Mouse (Mus musculus) lung, adult 18-20 months (tissue): Measurements from ENCODE around the gene Btbd16.

ENCODE experiments used
- DNase-seq, 2 experiments: peaks; one replicate each; pipeline ENCODE4 v3.0.0; 2022; ENCODE audit warnings: mixed read lengths in 2 of 2

Btbd16 gene

DNA sequence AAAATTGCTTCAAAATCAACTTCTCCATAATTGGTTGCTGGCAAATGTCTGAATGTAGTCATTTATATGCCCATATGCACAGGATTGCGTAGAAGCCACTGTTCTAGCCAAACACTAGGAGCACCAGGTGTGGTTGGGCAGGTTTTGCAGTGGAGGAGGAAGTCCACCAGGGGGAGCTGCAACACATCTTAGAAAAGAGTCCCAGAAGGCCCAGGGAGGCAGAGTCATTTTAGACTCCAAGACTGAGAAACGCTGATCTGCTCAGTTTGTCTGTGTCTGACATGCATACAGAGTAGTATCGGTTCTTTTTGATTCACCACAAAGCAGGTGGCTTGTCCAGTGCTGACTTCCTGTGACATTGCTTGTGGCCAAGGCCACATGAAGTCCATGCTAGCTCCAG is 3.2 kb upstream of the Btbd16 start:
- DNase-seq = peak; percentile 74 to 82

DNA sequence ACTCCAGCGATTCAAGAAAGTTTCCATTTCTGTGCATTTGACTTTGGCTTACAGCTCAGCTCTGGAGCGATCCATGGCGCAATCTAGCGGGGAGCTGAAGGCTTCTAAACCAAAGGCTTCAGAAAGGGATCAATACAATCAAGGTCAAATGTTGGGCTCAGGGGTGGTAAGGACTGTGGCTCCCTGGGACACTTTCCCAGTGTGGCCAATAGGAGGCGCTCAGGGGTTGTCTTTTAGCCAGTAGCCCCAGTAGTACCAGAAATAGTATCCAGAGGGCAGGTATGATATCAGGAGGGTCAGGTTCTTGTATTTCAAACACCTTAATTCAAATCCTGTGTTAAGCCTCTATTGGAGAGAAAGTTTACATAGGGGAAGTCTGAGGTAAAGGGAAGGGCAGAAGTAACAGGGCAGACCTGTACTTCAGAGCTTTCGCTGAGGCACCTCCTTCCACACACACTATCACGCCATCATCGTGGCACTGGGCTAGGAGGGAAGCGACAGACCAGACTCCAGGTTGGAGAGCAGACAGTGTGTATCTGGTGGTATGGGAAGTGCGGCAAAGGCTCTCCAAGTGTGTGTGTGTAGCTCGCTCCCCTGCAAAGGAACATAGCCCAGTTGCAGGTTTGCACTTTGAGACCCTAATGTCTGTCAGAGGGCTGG is 568 bp upstream of the Btbd16 start:
- peak; percentile 32 to 46 for DNase-seq

DNA sequence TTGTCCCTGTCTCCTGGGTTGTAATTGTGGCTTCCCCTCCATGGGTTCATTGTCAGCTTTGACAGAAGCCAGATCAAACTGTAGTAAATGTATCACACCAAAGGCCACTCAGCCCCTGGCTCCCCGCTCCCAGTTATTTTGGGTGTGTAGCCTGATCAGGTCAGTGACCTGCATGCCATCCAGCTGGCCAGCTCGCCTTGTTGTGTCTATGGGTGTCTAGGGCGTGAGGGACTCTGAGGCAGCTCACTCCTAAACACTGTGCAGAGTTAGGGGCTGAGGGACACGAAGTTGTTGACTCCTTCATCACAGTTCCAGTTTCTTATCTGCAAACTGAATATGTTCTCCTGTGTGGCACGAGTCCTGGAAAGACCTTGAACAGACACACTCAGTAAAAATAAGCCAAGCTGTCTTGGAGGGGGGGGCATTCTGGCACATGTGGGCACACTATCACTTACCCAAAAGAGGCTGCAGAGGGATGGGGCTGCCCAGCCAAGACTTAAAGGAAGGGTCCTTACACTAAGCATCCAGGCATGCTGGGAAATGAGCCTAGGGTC is 7.1 kb downstream of the Btbd16 start:
- no peak for DNase-seq

DNA sequence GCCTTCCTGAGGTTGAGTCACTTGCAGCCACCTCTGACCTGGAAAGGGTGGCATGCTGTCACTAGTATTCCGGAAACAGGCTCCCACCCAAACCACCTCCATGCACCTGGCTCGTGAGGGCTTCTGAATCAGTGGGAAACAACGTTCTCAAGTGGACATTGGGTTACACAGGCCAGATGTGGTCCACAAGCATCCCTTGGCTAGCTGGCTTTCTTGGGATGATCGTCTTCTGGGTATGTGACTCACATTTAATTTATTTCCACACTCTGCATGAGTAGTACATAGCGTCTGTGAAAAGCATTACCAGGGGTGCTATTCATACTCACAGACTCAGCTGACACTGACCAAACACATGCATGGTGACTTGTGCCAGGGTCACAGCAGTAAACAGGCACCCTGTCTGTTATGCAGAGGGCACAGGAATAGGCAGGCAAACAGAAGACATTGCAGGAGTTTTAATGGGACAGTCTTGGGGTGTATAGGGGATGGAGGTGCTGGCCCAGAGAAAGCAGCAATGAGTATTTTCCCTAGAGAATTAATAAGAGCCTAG is 8.7 kb downstream of the Btbd16 start:
- DNase-seq = no peak

DNA sequence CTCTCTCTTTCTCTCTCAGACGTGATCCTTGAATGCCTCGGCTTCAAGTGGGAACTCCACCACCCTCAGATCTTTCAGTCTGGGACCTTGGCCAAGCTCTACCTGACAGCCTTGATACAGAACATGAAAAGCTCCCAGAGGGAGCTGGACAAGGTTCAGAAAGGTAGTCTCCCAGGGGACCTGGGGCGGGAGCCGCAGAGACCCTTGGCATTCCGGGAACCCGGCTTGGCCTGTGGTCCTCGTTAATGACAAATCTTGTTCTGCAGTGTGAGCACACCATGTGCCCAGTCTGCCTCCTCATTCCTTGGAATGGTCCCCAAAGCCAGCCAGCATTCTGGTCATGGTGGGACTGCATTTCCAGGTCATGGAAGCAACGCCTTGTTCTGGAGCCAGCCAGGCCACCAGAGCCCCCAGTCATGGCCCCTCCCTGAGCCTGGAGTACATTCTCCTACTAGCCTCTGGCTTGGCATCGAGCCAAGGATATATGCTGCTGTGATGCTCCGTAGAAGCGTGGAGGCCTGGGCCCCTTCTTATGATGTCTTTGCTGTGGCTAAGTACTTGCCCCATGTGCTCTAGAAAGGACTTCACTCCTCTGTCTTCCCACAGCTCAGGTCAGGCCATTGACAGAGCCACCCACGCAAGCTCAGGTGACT is 12.2 kb downstream of the Btbd16 start:
- DNase-seq = peak in 1 of 2 experiments; percentile 23

DNA sequence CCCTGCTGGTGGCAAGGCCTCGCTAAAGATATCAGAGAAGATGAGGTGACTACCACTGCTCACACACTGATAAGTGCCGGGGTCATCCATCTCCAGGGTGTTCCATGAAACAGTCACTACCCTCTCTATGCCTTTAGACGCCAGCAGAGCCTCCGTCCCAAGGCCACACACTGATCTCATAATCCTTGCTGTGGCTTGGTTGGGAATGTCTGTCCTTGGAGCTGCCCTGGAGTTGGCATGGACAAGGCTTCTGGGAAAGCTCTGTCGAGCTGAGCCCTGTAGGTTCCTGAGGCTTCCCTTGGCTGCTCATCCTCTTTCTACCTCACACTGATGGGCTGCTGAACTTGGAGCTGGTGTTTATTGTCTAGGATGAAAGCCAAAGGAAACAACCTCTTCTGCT is 12.8 kb downstream of the Btbd16 start:
- no peak for DNase-seq

DNA sequence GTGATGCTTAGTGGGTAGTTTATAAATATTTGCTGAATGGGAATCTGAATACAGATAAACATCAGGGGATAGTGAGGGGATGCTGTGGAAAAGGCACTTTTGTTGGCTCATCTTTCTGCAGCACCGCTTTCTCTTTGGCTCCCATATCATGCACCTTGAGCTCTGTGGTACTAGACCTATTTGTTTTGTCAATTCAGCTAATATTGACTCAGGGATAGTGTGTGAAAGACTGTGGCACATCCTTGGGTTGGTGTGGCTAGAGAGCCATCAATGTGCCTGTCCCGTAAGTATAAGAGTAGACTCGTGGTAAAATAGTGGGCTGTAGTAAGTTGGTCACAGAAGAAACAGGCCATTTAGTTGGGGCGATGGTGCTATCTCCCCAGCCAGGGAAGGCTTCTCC is 13.7 kb downstream of the Btbd16 start:
- DNase-seq = no peak

DNA sequence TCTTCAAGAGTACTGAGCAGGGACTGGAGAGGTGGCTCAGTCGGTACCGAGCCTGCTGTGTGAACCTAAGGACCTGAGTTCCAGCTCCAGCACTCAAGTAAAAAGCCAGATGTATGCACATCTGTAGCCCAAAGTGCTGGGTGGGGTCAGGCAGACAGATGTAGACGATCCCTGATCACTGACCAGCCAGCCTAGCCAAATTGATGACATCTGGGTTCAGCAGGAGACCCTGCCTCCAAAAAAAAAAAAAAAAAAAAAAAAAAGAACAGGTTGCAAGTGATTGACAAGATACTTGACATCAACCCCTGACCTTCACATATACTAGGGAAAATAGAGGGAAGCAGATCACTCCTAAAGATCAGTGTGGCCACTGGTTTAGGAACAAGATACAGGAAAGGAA is 15.1 kb downstream of the Btbd16 start:
- no peak for DNase-seq

DNA sequence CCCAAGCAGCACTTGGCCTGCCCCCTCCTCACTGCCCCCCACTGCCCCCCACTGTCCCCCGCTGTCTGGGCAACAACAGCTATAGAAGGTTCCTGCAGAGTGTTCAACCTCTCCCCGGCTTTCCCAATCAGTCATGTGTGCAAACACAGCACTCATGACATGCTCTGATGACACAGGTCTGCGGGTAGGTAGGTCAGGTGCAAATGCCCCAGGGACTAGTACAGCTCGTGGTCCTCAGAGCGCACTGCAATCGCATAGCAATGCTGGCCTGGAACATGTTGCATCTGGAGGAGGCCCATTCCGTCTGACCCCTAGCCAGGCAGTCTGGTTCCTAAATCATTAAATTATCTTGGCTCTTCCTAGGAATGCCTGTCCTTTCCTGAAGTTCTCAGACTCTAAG is 15.6 kb downstream of the Btbd16 start:
- no peak for DNase-seq

DNA sequence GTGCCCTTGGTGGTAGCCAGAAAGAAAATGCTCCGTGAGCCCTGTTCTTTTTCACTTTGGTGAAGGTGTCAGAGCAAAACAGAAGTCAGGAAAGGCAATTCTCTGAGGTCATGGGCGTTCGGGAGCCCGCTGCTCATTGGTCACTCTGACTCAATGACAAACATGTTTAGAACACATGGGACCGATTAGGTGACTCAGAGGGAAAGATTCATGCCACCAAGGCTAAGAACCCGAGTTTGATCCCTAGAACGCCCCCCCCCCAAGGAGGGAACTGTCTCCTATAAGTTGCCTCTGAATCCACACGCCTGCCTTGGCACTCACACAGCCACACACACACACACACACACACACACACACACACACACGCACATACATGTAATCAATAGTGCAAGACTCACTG is 19.8 kb downstream of the Btbd16 start:
- no peak for DNase-seq

DNA sequence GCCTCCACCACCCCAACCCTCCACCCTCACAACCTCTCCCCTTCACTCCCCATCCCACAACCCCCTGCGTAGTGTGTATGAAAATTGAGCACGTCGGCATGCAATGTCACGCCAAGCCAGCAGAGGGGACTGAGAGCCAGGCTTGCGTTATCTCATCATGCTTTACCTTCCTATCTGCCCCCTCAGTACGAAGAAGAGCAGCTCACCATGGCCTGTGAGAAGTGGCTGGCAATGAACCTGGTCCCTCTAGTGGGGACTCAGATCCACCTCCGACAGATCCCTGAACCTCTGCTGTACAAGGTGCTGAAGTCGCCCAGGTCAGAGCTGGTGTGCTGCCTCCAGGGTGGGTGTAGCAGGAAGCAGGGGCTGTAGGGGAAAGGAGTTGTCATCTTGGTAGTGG is 22.9 kb downstream of the Btbd16 start:
- DNase-seq = no peak

DNA sequence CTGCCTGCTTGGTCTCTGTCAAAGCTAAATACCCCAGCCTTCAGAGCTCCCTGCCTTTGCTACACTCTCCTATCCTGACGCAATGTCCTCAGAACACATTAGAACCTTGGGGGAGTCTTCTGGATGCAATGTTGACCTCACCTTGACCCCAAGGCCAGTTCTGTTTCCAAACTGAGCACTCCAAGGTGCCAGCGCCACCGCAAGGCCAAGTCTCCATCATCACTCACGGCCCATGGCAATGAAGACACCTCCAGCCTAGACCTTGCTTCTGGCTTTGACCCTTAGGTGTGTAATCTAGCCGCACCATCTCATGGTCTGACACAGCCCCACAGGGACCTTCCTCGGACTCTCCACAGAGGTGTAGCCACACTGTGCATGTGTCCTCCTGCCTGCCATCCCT is 23.7 kb downstream of the Btbd16 start:
- no peak for DNase-seq

DNA sequence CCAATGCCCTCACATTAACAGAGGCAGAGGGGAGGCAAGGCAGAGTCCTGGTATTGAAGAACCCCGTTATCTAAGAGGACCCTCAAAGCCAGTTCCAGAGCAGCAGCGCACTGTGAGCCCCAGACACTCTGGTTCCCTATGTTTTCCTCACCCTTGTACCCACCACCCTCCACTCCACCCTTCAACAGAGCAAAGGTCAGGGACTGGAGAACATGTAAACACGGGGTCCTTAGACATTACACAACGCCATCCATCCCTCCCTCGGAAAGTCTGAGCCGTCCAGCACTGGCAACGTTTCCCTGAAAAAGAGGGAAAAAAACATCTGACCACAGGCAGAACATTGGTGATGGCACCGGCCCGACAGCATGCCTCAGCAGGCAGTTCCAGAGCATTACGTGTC is 25.5 kb downstream of the Btbd16 start:
- no peak for DNase-seq

DNA sequence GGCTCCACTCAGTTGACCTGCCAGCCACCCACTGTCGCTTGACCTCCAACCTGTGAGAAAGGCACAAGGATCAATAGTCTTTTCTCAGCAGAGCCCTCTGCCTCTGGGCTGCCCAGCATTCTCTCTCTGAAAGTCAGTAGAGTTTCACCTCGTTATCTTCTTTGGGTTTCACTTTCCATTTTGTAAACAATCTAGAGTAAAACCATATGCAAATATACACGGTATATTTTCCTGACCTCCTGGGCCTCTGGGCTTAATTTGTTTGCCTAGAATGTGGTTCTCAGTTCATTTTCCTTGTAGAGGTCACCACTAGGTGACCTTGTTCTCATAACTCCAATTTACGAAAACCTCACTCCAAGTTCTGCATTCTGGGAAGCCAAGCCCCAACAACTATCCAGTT is 26.8 kb downstream of the Btbd16 start:
- DNase-seq = no peak

DNA sequence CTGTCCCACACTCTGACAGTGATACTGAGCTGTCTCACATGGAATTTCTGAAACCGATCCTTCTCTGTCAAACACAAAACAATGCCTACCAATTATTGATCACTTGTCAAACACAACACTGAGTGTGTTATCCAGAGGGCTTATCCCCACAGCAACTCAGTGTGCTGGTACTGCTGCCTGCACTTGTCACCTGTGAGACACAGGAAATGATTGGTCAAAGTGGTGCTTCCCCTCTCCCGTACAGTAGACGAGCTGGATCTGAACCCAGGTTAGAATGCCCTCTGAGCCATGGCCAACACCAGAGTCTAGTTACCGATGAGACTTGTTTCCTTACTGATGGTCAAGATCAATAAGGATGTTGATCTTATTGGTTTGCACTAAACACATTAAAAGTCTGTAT is 27.9 kb downstream of the Btbd16 start:
- DNase-seq = no peak

DNA sequence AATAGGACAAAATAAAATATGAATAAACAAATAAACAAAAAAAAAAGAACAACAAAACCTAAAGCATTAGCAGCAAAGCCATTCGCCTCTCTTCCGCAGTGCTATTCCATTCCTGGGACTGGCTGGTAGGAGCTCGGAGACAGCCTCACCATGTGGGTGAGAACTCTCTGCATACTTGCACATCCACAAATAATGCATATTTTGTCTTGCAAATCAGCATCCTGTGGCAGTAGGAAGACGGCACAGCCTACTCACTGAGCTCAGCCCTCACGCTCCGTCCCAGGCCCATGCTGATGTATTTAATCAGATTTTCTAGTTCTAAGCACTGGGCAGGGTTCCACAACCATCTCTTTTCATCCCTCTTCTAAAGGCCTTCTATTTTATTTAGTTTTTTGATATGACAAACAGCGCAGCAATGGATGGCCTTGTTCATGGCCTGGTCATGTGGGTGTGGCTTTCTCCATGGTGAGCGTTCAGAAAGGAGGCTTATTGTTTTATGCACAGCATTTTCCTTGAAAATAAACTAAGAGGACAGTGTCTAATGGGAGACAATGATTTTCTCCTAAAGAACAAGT is 29.5 kb downstream of the Btbd16 start:
- DNase-seq = no peak

DNA sequence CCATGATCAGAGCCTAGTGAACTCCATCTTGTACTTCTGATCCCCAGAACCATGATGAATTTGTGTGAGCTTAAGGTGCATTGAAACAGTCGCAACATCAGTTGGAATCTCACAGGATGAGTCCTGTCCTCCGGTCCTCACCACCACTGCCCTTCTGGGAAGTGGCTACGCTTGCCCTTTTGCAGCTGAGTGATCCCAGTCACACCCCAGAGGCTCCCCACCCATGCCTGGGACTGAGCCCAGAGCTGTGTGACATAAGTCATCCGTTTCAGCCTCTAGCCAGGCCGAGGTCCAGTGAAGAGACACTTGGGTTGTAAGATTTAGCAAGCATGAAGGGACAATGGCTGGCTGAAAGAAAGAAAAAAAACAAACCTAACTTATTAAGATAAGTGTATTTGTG is 31.1 kb downstream of the Btbd16 start:
- DNase-seq = no peak

DNA sequence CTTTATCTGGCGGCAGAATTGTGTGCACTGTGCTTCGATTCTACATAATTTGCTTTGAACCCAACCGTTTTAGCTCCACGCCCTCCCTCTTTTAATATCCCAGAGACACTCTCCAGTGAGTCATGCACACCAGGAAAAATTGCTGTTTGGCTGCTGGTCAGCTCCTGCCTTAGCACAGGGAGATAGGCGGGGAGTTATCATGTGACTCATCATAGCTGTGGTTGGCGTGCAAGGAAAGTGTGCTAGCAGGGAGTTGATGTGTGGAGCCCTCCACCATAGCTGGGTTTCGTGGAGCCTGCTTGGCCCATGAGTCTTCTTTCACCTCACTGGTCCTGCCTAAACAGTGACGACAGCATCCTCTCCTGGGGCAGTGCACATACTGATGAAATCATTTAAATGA is 33.9 kb downstream of the Btbd16 start:
- DNase-seq = peak; percentile 43 to 54

DNA sequence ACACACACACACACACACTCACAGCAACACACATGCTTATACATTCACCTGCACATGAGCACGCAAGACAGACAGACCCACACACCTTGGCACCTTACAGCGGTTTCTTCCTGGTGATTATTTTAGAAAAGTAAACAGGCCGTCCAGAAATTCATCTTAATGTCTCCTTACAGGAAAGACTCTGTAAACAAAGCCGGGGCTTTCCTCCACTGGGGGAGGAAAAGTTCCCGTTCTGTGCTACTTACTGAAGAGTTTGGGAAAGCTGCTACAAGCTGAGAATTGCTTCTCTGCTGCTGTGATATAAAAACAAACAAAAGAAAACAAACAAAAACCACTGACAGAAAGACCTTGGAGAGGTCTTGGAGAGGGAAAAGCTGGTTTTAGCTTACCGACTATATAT is 34.8 kb downstream of the Btbd16 start:
- peak in 1 of 2 experiments; percentile 41 for DNase-seq

DNA sequence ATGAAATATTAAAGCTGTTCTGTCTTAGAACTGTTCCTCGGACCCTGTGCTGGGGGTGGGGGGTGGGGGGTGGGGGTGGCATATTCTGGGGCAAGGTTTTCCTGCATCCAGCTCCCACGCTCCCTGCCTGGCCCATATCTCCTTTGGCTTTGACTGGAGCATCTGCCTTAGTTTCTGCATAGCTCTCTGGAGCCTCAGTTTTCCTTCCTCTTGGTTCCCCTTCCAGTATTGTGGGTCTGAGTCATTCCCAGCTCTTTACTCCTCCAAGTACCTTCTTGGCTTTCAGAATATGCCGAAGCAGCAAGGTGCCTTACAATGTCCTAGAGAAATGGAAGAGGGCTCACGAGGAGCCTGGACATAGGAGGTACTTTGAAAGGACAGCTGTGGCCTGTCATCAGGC is 36.4 kb downstream of the Btbd16 start:
- DNase-seq = no peak

DNA sequence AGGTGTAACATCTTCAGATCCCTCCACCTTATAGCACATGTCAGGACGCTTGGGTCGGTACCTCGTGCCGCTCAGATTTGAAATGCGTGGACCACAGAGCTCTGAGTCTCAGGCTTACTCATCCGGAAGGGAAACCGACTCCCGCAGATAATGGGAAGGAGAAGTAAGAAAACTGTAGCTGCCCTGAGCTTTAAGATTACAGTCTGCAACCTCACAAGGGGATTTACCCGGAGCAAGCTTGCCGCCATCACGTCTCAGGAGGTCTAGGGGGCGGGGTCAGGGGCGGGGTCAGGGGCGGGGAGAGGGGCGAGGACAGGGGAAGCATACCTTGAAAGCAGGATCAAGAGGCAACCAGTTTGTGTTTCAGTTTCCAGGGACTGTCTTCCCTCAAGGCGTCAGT is 38.5 kb downstream of the Btbd16 start:
- no peak for DNase-seq

DNA sequence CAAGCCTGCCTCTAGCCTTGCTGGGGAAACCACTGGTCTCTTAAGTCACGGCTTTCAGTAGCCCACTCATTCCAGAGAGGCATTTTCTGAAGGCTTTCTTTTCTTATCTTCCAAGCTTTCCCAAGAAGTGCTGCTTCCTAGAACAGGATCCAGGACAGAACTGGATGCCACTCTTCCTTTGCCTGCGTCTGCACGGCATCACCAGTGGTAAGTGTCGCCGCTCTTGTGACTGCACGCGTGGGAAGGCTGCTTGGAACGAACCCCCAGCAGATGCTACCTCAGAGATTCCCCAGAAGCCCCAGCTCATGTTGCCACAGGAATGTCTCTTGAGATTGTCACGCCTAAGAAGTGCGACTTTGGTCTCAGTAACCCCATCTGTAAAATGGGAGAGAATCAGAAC is 41.7 kb downstream of the Btbd16 start:
- DNase-seq = no peak

DNA sequence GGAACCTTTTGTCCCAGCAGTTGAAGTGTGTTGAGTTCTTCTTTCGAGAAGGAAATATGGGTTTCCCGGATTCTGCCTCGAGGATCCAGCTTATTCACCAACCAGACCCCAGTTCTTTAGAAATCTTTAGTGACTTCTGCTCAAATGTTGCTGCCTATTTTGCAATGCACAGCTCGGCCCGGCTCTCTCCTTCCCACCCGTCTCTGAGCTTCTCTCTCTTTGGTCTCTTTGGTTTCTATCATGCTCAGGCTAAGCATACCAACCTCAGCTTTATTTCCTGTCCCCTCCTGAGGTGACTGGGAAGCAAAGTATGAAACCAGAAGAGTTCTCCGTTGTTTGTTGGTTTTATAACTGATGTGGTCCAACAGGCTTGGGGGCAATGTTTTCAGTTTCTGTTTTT is 42.4 kb downstream of the Btbd16 start:
- no peak for DNase-seq

DNA sequence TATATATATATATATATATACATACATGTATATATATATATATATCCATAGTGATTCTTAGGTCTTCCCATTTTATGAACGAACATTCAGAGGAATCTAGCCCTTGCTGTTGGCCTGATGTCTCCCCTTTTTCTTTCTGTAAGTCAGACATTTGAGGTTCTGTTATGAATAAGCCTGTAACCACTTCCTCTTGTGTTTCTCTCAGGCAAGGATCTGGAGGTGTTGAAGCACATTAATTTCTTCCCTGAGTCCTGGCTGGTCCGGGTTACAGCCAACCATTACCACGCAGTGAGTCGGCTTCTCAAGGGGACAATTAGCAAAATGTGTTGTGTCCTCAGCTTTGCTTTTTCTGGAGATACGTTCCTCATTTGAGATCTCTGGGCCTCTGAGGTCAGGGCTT is 44.9 kb downstream of the Btbd16 start:
- no peak for DNase-seq
